Mouse (Mus musculus) frontal cortex, adult 2 months (tissue): ENCODE measurements around the gene Fhad1. TPM values are rescaled to one million over a fixed set of nuclear protein-coding genes. Genes with fewer than 3 reads are reported as not detected.

ENCODE experiments used
- DNase-seq, 2 experiments: peaks; one replicate each; pipeline ENCODE4 v3.0.0; 2022; ENCODE audit warnings: low spot score in 1 of 2; ENCODE audit errors: extremely low spot score in 1 of 2
- polyA plus RNA-seq: library from polyadenylated mRNA; depleted of rRNA; stranded (reverse); fragments of >200 nt; gene quantifications from 2 replicates; pipeline ENCODE4 v1.2.3, GENCODE M21; 2012; rRNA removed

Gene Fhad1
- polyA plus RNA-seq, 1 experiment: 9.8 TPM

GRCm38 (mm10) chr4:141867498-141867897 is 147.4 kb downstream of the Fhad1 start:
- peak in 1 of 2 experiments; percentile 70 for DNase-seq

GRCm38 (mm10) chr4:141866933-141867490 is 147.9 kb downstream of the Fhad1 start:
- no peak for DNase-seq

- DNase-seq: no peak
Measured at GRCm38 (mm10) chr4:141865600-141865999, 149.3 kb downstream of the Fhad1 start.

- DNase-seq: no peak
Measured at GRCm38 (mm10) chr4:141865006-141865405, 149.9 kb downstream of the Fhad1 start.

GRCm38 (mm10) chr4:141864506-141864905 is 150.4 kb downstream of the Fhad1 start:
- DNase-seq: no peak

GRCm38 (mm10) chr4:141863726-141864280 is 151.1 kb downstream of the Fhad1 start:
- DNase-seq: no peak

GRCm38 (mm10) chr4:141862867-141863266 is 152.0 kb downstream of the Fhad1 start:
- DNase-seq: no peak

- no peak for DNase-seq
Measured at GRCm38 (mm10) chr4:141861591-141862295, 153.1 kb downstream of the Fhad1 start.

- DNase-seq: no peak
Measured at GRCm38 (mm10) chr4:141860246-141860841, 154.5 kb downstream of the Fhad1 start.

- no peak for DNase-seq
Measured at GRCm38 (mm10) chr4:141859351-141859750, 155.5 kb downstream of the Fhad1 start.

- DNase-seq: no peak
Measured at GRCm38 (mm10) chr4:141858501-141858900, 156.4 kb downstream of the Fhad1 start.

GRCm38 (mm10) chr4:141857422-141857930 is 157.4 kb downstream of the Fhad1 start:
- DNase-seq: peak; percentile 79 to 94

- peak in 1 of 2 experiments; percentile 79 for DNase-seq
Measured at GRCm38 (mm10) chr4:141853437-141853836, 161.4 kb downstream of the Fhad1 start.

- no peak for DNase-seq
Measured at GRCm38 (mm10) chr4:141845999-141846398, 168.9 kb downstream of the Fhad1 start, which contains the start of gene Ctrc. Gene Ctrc, minus strand, starts transcription at chr4:141846359.

Other genes with a start within 250 kb of the Fhad1 start
- 29.9 and 30.8 TPM in 2 replicates for gene Dnajc16, start 224.2 kb downstream of the Fhad1 start, polyA plus RNA-seq
- gene Casp9, start 221.5 kb downstream of the Fhad1 start, polyA plus RNA-seq: 21.5 and 22.5 TPM in 2 replicates
- gene Cela2a, start 188.9 kb downstream of the Fhad1 start, polyA plus RNA-seq: 0.18 and 0.42 TPM in 2 replicates
- not detected in 2 replicates for gene Ctrc, start 168.7 kb downstream of the Fhad1 start, polyA plus RNA-seq
- gene Efhd2, start 140.2 kb downstream of the Fhad1 start, polyA plus RNA-seq: 244 and 256 TPM in 2 replicates
- gene Tmem51, start 69.2 kb upstream of the Fhad1 start, polyA plus RNA-seq: 6.7 and 9.5 TPM in 2 replicates
- 44.3 and 47.1 TPM in 2 replicates for gene Kazn, start 224.3 kb upstream of the Fhad1 start, polyA plus RNA-seq